Mouse (Mus musculus): ENCODE results near the gene Casc3.

The Casc3 gene

DNA sequence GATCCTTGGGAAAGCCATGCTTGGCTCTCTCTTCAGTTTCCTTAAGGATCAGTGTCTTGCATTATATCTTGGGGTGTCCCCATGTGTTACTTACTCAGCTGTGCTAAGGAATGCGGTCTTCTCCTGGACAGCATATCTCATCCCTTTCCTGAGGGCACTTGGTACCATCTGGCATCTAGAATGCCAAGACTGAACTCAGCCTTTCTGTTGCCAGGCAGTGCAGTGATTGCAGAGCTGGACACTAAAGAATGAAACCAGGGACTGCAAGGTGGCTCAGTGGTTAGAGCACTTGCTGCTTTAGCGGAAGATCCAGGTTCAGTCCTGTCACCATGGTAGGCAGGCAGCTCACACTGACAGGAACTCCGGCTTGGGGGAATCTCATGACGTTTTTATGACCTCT, 25.2 kb downstream of the Casc3 start:
- no peak for DNase-seq (ENCODE audit: extremely low read depth, low read depth)

GRCm38 (mm10) chr11:98835296-98835695, 30.6 kb downstream of the Casc3 start:
- no peak for DNase-seq (ENCODE audit: extremely low read depth, low read depth)

- no peak for DNase-seq (ENCODE audit: extremely low read depth, low read depth)
Measured at GRCm38 (mm10) chr11:98835725-98836124, 31.0 kb downstream of the Casc3 start.

- no peak for DNase-seq (ENCODE audit: extremely low read depth, low read depth)
Measured at GRCm38 (mm10) chr11:98836128-98836527, 31.4 kb downstream of the Casc3 start.

GRCm38 (mm10) chr11:98836651-98837141, 32.0 kb downstream of the Casc3 start, which contains the start of gene Rapgefl1:
TSS of gene Rapgefl1 (plus strand) at chr11:98836785.
- peak; percentile 21 for DNase-seq (ENCODE audit: extremely low read depth, low read depth)

DNA sequence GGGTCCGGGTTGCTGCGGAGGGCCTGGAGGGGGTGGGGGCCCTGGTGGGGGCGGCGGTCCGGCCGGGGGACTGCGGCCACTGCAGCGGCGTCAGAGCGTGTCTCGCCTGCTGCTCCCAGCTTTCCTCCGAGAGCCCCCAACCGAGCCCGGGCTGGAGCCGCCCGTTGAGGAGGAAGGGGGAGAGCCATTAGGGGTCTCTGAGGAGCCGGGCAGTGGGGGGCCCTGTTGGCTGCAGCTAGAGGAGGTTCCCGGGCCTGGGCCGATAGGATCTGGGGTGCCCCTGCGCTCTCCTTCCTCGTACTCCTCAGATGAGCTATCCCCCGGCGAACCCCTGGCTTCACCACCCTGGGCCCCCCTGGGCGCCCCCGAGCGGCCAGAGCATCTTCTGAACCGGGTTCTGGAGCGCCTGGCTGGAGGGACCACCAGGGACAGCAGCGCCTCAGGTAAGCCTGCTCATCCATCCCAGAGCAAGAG, 32.6 kb downstream of the Casc3 start:
- DNase-seq (ENCODE audit: extremely low read depth, low read depth): no peak

GRCm38 (mm10) chr11:98837917-98838316, 33.2 kb downstream of the Casc3 start:
- no peak for DNase-seq (ENCODE audit: extremely low read depth, low read depth)

DNA sequence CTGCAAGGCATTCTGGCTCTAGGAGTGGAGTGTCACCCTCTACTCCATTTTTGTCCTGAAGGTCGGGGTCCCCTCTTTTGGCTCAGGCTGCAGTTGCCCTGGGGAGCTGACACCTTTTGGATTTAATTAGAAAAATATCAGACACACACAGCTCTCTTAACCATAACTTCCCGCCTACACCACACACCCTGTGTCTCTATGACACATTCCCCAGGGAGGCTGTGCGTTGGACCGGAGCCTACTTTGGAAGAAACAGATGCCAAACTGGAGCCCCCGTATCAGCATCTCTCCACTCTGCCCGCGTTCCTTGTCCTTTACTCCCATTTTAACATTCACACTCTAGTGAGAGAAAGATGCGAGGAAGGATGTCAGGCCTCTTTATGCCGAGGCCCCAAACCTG, 33.8 kb downstream of the Casc3 start:
- no peak for DNase-seq (ENCODE audit: extremely low read depth, low read depth)

DNA sequence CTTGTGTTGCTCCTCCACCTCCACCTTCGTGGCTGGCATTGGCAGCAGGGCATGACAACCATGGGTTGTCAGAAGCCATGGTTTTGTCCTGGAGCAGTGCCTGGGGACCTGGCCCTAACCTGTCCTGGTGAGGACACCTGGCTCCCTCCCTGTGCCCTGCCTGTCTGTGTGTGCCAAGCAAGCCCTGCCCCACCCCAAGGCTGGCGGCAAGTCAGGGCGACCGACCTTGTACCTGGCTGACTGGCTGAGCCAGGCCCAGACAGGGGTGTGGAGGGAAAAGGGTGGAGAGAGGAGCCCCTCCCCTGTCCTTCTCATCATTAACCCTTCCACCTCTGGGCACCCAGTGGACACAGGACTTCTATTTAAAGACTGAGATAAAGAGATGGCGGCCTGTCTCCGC, 34.7 kb downstream of the Casc3 start:
- no peak for DNase-seq (ENCODE audit: extremely low read depth, low read depth)

DNA sequence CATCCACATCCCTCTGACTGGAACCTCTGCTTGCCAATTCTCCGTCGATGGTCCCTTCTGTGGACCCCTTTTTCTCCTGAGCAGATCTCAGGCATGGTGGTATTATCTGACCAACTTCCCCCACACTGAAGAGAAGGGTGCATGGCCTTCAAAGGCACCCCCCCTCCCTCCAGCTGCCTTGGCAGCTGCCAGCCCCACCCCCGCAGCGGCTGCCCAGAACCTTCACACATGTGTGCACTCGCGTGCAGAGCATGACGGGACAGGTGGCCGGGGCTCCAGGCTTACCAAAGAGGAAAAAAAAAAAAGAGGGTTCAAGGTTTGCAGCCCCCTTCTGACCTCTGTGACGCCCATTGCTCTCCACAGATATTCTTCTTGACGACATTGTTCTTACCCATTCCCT, 35.2 kb downstream of the Casc3 start:
- DNase-seq (ENCODE audit: extremely low read depth, low read depth): no peak

- no peak for DNase-seq (ENCODE audit: extremely low read depth, low read depth)
Measured at GRCm38 (mm10) chr11:98846016-98846415, 41.3 kb downstream of the Casc3 start.

GRCm38 (mm10) chr11:98846865-98847604, 42.3 kb downstream of the Casc3 start:
- DNase-seq (ENCODE audit: extremely low read depth, low read depth): no peak

- DNase-seq (ENCODE audit: extremely low read depth, low read depth): no peak
Measured at GRCm38 (mm10) chr11:98849196-98849894, 44.6 kb downstream of the Casc3 start.

DNA sequence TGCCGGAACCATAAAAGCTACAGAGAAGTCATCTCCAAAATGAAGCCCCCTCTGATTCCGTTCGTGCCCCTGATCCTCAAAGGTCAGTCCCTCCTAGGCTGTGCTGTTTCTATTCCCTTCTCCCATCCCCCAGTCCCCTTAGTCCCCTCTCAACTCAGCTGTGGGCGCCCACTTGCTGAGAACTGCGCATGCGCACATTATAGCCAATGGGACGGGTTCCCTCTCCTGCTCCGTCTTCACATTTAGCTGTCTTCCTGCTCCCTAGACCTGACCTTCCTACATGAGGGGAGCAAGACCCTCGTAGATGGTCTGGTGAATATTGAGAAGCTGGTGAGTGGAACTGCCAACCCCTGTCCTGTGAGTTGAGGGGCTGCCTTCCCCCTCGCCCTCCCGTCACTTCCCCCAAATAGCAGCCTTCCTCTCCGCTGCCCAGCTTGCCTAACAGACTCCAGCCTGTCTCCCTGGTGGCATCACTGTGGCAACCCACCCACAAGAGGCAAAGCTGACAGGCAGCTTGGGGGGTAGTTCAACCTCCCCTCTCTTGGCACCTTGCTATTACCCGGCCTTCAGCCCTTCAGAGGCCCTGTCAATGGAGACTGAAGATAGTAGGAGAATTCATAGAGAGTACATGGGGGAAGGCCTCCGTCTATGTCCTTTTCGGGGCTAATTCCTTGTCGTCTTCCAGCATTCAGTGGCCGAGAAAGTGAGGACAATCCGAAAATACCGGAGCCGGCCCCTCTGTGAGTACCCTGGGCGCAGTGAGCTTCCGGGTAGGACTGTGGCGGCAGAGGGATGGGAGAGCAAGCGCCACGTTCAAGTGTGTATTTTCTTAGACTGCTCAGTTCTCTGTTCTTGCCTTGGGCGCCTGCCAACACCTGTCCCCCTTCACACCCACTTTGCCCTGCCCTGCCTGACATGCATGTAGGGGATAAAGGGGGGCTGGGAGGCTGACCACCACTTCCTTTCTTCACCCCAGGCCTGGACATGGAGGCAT, 45.7 kb downstream of the Casc3 start:
- DNase-seq (ENCODE audit: extremely low read depth, low read depth): no peak

DNA sequence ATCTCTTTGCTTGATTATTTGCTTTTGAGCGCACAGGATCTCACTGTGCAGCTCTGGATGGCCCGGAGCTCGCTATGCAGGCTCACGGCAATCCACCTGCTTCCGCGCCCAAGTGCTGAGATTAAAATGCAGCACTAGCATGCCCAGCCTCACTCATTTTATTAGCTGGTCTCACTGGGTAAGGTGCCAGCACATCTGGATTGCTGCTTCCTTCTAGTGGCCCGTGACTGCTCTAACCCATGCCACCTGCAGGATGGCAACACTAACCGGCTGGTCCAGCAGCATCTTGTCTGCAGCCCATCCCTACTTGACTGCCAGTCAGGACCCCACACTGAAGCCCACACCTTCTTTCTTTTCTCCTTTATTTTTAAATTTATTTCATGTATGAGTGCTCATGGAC, 49.4 kb downstream of the Casc3 start:
- no peak for DNase-seq (ENCODE audit: extremely low read depth, low read depth)

DNA sequence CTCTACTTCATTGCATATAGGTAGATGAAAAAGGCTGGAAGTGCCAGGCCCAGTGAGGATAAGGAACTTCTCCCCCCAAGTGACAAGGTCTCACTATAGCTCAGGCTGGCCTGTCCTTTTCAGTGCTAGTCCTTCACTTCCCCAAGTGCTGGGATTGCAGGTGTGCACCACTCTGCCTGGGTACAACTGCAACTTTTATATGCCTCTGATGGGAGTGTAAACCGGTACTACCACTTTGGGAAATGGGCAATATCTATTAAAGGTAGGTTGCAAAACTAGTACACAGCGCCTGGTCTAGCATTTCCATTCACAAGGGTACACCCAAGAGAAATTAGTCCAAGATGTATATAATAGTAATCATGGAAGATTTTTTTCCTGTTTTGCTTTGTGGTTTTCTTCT, 50.0 kb downstream of the Casc3 start:
- no peak for DNase-seq (ENCODE audit: extremely low read depth, low read depth)

DNA sequence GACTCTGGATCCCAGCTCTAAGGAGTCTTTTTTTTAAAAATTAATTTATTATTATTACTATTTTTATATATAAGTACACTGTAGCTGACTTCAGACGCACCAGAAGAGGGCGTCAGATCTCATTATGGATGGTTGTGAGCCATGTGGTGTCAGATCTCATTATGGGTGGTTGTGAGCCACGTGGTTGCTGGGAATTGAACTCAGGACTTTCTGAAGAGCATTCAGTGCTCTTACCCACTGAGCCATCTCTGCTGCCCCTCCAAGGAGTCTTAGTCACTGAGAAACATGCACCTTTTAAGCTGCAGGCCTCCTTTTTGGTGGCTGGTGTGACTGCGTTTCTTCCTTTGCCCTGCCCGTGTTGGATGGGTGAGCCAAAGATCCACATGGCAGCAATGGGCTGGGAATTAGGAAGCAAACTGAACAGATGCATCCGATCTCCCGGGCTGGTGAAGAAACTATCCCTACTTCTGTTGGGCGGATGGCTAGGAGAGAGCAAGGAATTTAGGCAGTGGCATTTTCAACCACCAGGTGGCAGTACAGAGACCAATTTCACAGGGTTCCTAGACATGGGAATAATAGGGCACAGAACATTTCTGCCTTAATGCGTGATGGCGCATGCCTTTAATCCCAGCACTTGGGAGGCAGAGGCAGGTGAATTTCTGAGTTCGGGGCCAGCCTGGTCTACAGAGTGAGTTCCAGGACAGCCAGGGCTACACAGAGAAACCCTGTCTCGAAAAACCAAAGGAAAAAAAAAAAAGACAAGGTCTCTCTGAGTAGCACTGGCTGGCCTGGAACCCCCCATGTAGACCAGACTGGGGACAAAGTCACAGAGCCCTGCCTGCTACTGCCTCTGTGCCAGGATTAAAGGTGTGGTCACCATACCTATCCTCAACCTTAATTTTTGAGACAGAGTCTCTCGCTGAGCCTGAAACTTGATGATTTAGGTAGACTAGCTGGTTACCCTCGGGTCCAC, 54.3 kb downstream of the Casc3 start:
- DNase-seq (ENCODE audit: extremely low read depth, low read depth): peak; percentile 78

DNA sequence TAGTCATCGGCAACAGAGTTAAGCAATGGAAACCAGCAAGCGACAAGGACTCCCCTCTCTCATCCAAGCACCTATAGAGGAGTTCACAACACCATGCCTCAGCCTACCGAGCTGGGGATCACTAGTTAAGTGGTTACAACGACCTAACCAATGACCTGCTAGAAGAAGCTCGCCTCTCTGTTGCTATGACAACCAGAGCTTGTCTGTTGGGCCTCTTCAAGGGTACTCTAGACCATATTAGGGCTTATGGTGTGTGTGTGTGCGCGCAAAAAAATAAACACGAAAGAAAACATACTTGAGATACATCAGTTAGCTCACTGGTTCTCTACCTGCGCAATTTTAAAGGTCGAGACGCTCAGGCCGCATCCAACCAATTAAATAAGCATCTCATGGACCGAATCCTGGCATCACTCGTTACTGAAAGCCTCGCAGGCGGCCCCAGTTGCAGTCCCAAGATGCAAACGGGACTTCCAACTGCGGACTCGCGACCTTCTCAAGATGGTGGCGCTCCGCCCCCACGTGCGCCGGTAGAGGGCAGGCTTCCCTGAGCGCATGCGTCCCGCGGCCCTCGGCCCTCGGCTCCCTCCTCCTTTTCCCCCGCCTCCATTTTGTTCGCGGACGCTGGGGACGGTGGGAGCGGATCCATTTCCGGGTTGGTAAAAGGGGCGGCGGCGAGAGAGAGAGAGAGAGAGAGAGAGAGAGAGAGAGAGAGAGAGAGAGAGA, 58.5 kb downstream of the Casc3 start, which contains the start of gene Wipf2:
Gene Wipf2 (plus strand): TSS at position 611 of the 723 bp plus-strand sequence.
- DNase-seq (ENCODE audit: extremely low read depth, low read depth): peak; percentile 80

GRCm38 (mm10) chr11:98863751-98864429, 59.2 kb downstream of the Casc3 start:
- DNase-seq (ENCODE audit: extremely low read depth, low read depth): peak; percentile 22
